Mouse (Mus musculus) mesoderm, embryonic 11.5 days (tissue): Measurements from ENCODE around the gene Klf17.
"Not testable (repeated sequence)": the region's sequence is repeated elsewhere in the genome, so short reads cannot be mapped to it uniquely, and the experiment has no call there.

ENCODE experiments used
- DNase-seq: peaks from one replicate; pipeline ENCODE4 v3.0.0-alpha.2; 2012; ENCODE audit warnings: low read depth, low spot score

Gene Klf17

DNA sequence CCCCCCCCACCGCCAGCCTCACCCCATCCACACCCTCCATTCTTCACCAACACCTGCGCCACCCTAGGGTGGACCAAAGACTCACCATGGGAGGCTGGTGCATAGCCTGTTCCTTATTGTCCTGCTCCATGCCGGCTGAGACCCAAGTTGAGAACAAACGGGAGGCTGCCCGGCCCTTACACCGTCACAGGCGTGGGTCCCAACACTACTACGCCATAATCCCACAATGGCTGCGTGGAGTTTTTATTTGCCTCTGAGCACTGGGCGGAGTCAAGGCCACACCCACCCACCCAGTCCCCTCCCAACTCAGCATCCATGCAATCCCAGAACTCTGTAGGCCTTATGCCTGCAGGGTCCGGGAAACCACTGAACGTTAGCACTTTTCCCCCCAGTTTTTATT, at the start of gene Klf17:
TSS of gene Klf17 (minus strand) at position 233 of the 400 bp plus-strand sequence.
- DNase-seq = no peak

DNA sequence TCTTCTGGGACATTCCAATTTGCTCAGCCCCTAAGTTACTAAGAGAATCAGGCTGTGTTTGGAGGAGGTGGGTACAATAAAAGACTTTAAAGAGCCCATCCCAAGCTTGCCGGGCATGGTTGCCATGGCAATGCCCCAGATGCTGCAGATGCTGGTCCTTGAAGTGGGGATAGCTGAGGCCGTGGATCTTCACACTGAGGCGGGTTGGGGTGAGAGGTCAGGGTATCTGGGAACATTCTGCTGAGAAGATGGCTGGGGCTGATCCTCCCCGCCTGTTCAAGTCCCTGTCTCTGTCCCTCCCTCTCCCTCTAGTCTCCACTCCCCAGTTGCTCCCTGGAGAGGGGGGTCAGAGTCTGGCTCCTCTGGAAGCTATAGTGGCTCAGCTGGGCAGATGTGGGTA, 48.9 kb upstream of the Klf17 start:
- DNase-seq = no peak

- no peak for DNase-seq
Measured at GRCm38 (mm10) chr4:117813591-117814192, 48.2 kb upstream of the Klf17 start.

- DNase-seq = no peak
Measured at GRCm38 (mm10) chr4:117810933-117811332, 45.5 kb upstream of the Klf17 start.

DNA sequence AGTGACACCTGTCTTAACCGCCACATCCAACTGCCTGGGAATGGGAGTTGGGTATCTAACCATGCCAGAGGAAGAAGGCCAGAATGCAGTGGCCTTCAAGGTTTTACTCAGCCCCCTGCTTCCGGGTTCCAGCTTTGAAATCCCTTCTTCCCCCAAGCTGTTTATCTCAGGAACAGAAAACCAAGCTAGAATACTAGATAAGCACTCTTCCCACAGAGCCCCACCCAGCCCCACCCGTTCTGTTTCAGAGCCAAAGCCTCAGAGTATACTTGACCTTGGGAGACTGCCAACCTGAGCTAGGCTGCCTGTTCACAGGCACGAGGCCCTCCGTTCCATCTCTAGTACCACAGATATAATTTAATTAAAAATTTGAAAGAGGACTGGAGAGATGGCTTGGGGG, 41.5 kb upstream of the Klf17 start:
- no peak for DNase-seq

GRCm38 (mm10) chr4:117799904-117800303, 34.5 kb upstream of the Klf17 start:
- no peak for DNase-seq

- no peak for DNase-seq
Measured at GRCm38 (mm10) chr4:117788308-117788707, 22.9 kb upstream of the Klf17 start.

- peak; percentile 44 for DNase-seq
Measured at GRCm38 (mm10) chr4:117786963-117787362, 21.5 kb upstream of the Klf17 start.

DNA sequence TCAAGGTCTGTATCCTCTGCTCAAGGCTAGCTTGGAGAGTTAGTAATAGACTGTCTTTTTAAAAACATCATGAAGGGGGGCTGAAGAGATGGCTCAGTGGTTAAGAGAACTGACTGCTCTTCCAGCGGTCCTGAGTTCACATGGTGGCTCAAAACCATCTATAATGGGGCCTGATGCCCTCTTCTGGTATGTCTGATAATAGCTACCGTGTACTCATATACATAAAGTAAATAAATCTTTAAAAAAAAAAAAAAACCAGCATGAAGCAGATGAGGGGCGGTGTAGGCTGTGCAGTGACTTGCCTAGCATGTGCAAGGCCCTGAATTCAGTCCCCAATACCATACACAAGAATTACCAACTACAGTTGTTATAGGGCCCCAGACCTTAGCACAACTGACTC, 17.5 kb upstream of the Klf17 start:
- DNase-seq = no peak

DNA sequence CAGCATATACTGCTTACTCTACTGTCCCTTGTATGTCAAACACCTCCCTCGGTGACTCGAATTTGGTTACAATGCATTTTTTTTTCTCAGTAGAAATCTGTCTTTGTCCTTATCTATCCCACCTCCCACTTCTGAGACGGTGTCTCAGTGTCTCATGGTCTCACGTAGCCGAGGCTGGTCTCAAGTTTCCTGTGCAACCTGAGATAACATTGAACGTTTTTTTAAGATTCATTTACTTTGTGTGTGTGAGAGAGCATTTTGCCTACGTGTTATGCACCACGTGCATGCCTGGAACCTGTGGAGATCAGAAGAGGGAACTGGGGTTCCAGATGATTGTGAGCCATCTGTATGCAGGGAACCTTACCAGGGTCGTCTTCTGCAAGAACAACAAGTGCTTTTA, 7.5 kb upstream of the Klf17 start:
- no peak for DNase-seq

- DNase-seq = peak; percentile 70
Measured at GRCm38 (mm10) chr4:117770935-117771334, 5.5 kb upstream of the Klf17 start.

DNA sequence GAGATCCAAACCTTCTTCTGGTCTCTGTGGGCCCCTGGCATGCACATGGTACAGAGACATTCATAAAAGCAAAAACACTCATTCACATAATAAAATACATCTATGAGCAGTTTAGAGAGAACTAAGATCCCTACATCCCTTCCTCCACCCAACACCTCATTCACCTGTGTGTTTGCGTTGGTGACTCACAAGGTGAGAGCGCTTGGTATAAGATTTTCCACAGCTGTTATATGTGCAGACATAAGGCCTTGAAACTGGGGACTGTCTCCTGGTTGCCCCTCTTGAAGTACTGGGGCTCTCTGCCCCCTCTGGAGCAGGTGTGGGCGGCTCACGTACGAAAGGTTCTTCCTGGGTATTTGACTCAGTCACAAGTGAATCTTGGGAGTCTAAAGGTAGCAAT, 5.3 kb downstream of the Klf17 start:
- DNase-seq = no peak

DNA sequence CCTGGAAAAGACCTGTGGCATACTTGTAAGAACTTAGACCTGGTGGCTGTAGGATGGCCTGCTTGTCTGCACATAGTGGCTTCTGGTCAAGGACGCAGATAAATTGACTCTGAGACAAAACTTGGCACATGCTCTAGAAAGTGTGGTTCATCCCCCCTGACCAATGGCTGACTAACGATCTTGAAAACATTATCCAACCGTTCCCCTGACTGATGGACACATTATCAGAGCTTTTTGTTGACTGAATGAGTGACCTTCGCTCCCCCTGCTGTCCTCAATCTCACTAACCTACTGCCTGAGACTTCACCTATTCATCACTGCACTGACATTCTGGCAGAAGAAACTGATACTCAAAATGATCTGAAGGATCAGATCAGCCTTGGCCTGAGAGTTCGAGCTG, 13.0 kb downstream of the Klf17 start:
- DNase-seq = not testable (repeated sequence)

DNA sequence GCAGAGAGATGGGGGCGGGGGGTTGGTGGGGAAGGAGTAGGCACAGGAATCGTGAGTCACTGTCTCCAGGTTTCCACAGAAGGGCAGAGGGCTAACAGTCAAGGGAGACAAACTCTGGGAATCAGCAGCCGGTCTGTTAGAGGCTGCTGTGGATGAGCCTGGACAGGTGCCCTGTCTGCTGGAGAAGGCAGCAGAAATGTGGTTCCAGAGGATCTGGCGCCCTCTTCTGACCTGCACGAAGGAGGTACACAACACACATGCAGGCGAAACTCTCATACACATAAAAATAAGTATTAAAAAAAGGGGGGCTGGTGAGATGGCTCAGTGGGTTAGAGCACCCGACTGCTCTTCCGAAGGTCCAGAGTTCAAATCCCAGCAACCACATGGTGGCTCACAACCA, 27.9 kb downstream of the Klf17 start:
- DNase-seq = peak; percentile 48

GRCm38 (mm10) chr4:117731926-117732325, 33.5 kb downstream of the Klf17 start:
- DNase-seq = no peak

DNA sequence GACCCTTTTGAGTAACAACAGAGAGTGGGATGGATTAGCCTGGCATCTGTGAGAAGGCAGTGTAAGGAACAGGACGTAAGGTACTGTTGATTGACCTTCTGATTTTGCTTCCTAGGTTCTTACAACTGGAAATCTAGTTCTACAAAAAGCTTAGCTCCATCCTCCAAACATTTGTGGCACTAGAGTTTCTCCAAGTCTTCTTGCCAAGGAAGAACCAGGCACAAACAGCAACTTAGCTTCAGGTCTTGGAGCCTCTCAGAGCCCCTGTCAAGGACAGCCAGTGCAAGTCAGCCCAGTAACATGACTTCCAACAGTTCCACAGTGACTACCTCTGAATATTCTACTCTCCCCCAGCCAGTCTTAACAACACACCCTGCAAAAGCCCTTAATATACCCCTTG, 41.3 kb downstream of the Klf17 start, which contains the start of gene Gm12845:
TSS of gene Gm12845 (plus strand) at position 301 of the 400 bp plus-strand sequence.
- DNase-seq = no peak

GRCm38 (mm10) chr4:117713303-117714098, 51.9 kb downstream of the Klf17 start:
- no peak for DNase-seq

- no peak for DNase-seq
Measured at GRCm38 (mm10) chr4:117712314-117712713, 53.1 kb downstream of the Klf17 start.

- no peak for DNase-seq
Measured at GRCm38 (mm10) chr4:117708780-117709550, 56.5 kb downstream of the Klf17 start.
